Mouse (Mus musculus) spleen, adult 2 months (tissue): ENCODE data around the gene Syce1. TPM values are rescaled to one million over a fixed set of nuclear protein-coding genes. Genes with fewer than 3 reads are reported as not detected.

Source experiments
- DNase-seq, 2 experiments: peaks; one replicate each; pipeline versions ENCODE4 v3.0.0 to v3.0.0-alpha.2; 2012 to 2021; ENCODE audit warnings: low spot score in 2 of 2, low read depth in 1 of 2
- H3K27ac ChIP-seq: fragments of 200-500 bp; 2 replicates; pipeline ENCODE4 v1.5.1; 2012; ENCODE audit warnings: low read length, inconsistent platforms; ENCODE audit not compliant: insufficient read depth
- H3K27me3 ChIP-seq: fragments of 200-500 bp; 2 replicates; pipeline ENCODE4 v1.6.1; 2012; ENCODE audit warnings: mild to moderate bottlenecking, moderate library complexity, low read length, inconsistent platforms; ENCODE audit not compliant: control insufficient read depth, insufficient read depth
- H3K36me3 ChIP-seq: fragments of 200-500 bp; 2 replicates; pipeline ENCODE4 v1.6.1; 2012; ENCODE audit warnings: mild to moderate bottlenecking, low read length, inconsistent platforms; ENCODE audit not compliant: control insufficient read depth, insufficient read depth
- H3K4me1 ChIP-seq: fragments of 200-500 bp; 2 replicates; pipeline ENCODE4 v1.6.1; 2011; ENCODE audit warnings: inconsistent platforms; ENCODE audit not compliant: control insufficient read depth, insufficient read depth, insufficient read length
- H3K4me3 ChIP-seq: fragments of 200-500 bp; 2 replicates; pipeline ENCODE4 v1.5.1; 2011; ENCODE audit warnings: mild to moderate bottlenecking, inconsistent platforms; ENCODE audit not compliant: insufficient read depth, insufficient read length; ENCODE audit errors: extremely low read depth
- CTCF ChIP-seq: fragments of 200-500 bp; IDR thresholded peaks from 2 replicates; pipeline ENCODE4 v1.5.1; 2011; ENCODE audit warnings: mild to moderate bottlenecking, inconsistent platforms; ENCODE audit not compliant: insufficient read depth, insufficient read length, insufficient replicate concordance; ENCODE audit errors: extremely low read depth
- POLR2A ChIP-seq: fragments of 200-500 bp; IDR thresholded peaks from 2 replicates; pipeline ENCODE4 v1.6.1; 2011; ENCODE audit warnings: low read depth, low read length, inconsistent platforms
- WGBS: fragments of 180-500 bp; shearing (Covaris S2); methylation state at CpG from one replicate; pipeline ENCODE4 v1.1.7; 2018; 5-methylcytosine and 5-hydroxymethylcytosine counted together
- polyA plus RNA-seq: library from polyadenylated mRNA; depleted of rRNA; stranded (reverse); fragments of >200 nt; gene quantifications from 2 replicates; pipeline ENCODE4 v1.2.3, GENCODE M21; 2012

Syce1 gene
- polyA plus RNA-seq, 1 experiment: 0.11 TPM

DNA sequence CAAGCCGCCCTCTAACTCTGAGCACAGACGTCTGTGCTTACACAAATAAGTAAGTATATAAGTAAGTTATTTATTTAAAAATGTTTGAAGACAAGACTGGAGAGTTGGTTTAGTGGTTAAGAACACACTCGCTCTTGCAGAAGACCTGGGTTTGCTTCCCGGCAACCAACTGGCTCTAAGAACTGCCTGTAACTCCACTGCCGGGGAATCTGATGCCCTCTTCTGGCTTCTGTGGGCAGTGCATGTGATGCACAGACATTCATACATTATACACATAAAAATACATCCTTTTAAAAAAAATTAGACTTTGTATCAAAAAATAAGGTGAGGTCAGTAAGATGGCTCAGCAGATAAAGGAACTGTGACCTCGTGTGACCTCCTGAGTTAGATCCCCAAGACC is 22.8 kb upstream of the Syce1 start:
- no peak overlapping the region for H3K4me3 ChIP-seq
- H3K27ac ChIP-seq: no peak overlapping the region
- no peak for DNase-seq
- no peaks in the 10 kb centered on the region for H3K4me1 ChIP-seq
- no peaks in the 10 kb centered on the region for H3K36me3 ChIP-seq
- 86% methylated on average over 6 of the region's 6 CpGs for WGBS
- H3K27me3 ChIP-seq: no peaks in the 10 kb centered on the region
- TF ChIP-seq POLR2A (no peak), CTCF (no peak)

DNA sequence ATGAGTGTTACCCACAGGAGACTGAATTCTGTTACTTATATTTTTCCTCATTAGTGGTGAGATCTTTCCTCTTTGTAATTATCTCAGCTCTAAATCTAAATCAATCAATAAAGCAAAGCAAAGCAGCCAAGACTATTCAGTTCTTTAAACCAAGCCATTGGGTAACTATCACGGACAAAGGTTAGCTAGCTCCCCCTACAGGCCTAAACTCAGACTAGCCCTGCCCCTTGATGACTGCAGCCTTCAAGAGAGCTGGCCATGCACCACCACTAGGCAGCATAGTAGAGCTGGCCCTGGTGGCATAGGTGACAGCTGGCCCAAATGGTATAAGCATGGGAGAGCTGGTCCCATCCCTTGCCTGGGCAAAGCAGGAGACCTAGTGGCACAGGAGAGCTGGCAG is 18.1 kb upstream of the Syce1 start:
- Histone ChIP-seq H3K36me3 (no peaks in the 10 kb centered on the region), H3K27me3 (no peaks in the 10 kb centered on the region), H3K4me3 (no peak overlapping the region), H3K27ac (no peak overlapping the region), H3K4me1 (no peaks in the 10 kb centered on the region)
- DNase-seq: peak in 1 of 2 experiments; percentile 3
- 12% methylated on average over 1 of the region's 1 CpGs for WGBS
- TF ChIP-seq POLR2A: no peak
- peak; percentile 29; the same call in 1 of the 2 replicates for TF ChIP-seq CTCF

DNA sequence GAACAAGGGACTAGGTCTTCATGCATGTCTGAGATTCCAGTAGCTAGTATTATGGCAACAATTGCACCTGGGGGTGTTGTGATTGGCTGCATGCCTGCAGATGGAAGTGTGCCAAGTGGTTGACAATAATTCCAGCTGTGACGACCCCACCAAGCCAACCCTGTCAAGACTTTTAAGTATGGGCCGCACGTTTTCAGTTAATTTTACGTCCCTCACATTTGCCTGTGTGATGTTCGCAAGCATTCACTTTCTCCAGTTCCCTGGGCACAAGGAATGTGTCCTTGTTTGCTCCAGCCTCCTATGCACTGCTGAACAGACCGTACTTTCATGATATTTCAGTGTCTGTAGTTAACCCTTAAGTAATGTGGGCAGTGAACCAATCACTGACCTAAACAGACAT is 15.0 kb upstream of the Syce1 start:
- no peak for DNase-seq
- no peak overlapping the region for H3K4me3 ChIP-seq
- TF ChIP-seq POLR2A: no peak
- TF ChIP-seq CTCF: no peak
- no peaks in the 10 kb centered on the region for H3K36me3 ChIP-seq
- H3K27ac ChIP-seq: no peak overlapping the region
- H3K27me3 ChIP-seq: no peaks in the 10 kb centered on the region
- WGBS: 74% methylated on average over 6 of the region's 6 CpGs
- H3K4me1 ChIP-seq: no peaks in the 10 kb centered on the region

DNA sequence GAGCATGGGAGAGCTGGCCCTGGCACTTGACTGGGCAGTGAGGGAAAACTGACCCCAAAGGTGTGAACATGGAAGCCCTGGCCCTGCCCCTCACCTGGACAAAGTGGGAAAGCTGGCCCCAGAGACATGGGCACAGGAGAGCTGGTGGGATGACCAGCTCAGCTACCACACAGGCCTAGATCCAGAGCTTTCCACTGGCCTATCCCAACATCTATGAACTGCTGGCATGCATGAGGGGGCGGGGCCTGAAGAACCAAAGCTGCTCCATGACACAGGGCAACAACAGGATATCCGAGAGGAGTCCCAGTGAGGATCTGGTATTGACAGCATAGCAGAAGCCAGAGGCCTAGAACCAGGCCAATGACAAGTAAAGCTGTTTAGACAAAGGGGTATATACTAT is 10.6 kb upstream of the Syce1 start:
- Histone ChIP-seq H3K4me1 (no peaks in the 10 kb centered on the region), H3K27ac (no peak overlapping the region), H3K36me3 (no peaks in the 10 kb centered on the region), H3K27me3 (no peaks in the 10 kb centered on the region), H3K4me3 (no peak overlapping the region)
- WGBS: 80% methylated on average over 2 of the region's 2 CpGs
- TF ChIP-seq CTCF (no peak), POLR2A (no peak)
- no peak for DNase-seq

DNA sequence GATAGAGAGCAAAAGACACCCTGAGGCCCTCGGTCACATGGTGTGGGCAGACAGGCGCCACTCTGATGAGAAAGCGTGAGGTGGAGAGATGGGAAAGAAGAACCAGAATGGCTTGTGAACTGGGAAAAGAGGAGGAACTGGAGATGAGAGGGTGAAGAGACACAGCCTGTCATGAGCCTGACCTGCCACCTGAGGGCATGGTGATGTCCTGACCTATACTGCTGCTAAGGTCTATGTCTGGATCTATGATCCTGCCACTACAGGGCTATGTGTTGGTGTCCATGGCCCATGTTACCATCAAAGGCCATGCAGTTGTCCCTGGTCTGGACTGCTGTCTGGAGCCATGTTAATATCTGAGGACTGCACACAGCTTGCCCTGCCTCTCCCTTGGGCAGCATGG is 10.0 kb upstream of the Syce1 start:
- 89% methylated on average over 3 of the region's 3 CpGs for WGBS
- no peaks in the 10 kb centered on the region for H3K27me3 ChIP-seq
- no peaks in the 10 kb centered on the region for H3K4me1 ChIP-seq
- DNase-seq: no peak
- H3K27ac ChIP-seq: no peak overlapping the region
- TF ChIP-seq CTCF (no peak), POLR2A (no peak)
- no peak overlapping the region for H3K4me3 ChIP-seq
- H3K36me3 ChIP-seq: no peaks in the 10 kb centered on the region

DNA sequence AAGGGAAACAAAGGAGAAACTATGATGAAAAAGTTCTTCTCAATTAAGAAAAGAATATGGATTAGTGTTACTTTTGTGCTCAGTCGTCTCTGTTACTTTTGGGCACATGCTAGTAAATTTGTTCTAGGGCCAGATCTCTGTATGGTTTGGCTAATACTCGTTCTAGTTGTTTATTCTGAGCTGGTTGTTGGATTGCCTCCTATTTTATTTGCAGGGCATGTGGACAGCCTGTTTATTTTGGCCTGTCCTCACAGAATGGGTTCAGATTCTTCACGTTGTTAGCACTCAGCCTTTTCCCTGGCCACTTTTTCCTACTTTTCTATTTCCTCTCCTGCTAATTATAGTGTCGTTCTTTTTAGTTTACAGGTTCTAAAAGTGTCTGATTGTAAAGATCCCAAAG is 5.9 kb upstream of the Syce1 start:
- TF ChIP-seq CTCF: no peak
- H3K27ac ChIP-seq: no peak overlapping the region
- no peak overlapping the region for H3K4me3 ChIP-seq
- H3K36me3 ChIP-seq: no peaks in the 10 kb centered on the region
- no peaks in the 10 kb centered on the region for H3K27me3 ChIP-seq
- H3K4me1 ChIP-seq: no peaks in the 10 kb centered on the region
- 65% methylated on average over 4 of the region's 4 CpGs for WGBS
- DNase-seq: no peak

DNA sequence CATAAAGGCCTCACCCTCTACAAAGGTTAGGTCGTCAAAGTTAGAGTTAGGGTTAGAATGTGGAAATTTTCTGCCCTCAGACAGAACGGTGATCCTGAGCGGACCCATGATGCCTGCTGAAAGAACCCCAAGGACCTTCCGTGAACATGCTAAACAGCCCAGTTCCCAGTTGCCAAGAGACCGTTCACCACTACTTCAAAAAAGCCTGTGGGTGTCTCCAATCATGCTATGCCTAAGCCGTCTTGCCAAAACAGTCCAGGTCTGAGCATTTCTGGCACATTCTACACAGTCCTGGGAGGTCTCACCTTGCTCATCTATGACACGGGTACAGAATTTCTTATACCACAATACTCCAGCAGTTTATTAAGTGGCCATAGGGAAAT is 392 bp upstream of the Syce1 start:
- WGBS: 85% methylated on average over 7 of the region's 7 CpGs
- Histone ChIP-seq H3K36me3 (no peaks in the 10 kb centered on the region), H3K4me3 (no peak overlapping the region), H3K27me3 (no peaks in the 10 kb centered on the region), H3K27ac (no peak overlapping the region), H3K4me1 (no peaks in the 10 kb centered on the region)
- TF ChIP-seq POLR2A (no peak), CTCF (no peak)
- DNase-seq: no peak

DNA sequence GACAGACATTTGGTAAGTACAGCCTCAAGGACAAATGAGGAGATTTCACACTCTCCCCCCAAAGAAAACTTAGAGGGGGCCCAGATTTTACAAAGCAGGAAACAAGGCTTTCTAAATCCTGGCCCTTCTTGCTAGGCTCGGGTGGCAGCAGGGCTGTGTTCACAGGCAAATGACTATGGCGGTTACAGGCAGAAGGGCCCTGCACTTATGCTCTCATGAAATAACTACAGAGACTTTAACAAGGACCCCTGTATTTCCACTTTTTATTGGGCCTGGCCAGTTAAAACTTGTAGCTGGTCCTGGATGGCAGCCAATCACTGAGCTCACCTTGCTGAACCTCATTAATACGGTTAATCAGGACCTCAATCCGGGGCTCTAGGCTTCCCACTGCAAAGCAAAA is 7.1 kb downstream of the Syce1 start:
- TF ChIP-seq POLR2A (no peak), CTCF (no peak)
- Histone ChIP-seq H3K27me3 (no peaks in the 10 kb centered on the region), H3K27ac (no peak overlapping the region), H3K4me1 (no peaks in the 10 kb centered on the region), H3K4me3 (no peak overlapping the region), H3K36me3 (no peaks in the 10 kb centered on the region)
- WGBS: 86% methylated on average over 4 of the region's 4 CpGs
- no peak for DNase-seq
